Mouse (Mus musculus) heart, adult 2 months (tissue): ENCODE data around the gene Fgfr1op. TPM values are rescaled to one million over a fixed set of nuclear protein-coding genes. Genes with fewer than 3 reads are reported as not detected.
A peak's percentile ranks its signal among the peaks of the same experiment; 100 is the strongest.
"Not testable (repeated sequence)": the region's sequence is repeated elsewhere in the genome, so short reads cannot be mapped to it uniquely, and the experiment has no call there.

ENCODE experiments used
- DNase-seq, 2 experiments: peaks; one replicate each; pipeline ENCODE4 v3.0.0; 2021
- H3K27ac ChIP-seq: fragments of 200-600 bp; 2 replicates; pipeline ENCODE4 v1.8.1; 2022
- H3K27me3 ChIP-seq: fragments of 200-500 bp; 2 replicates; pipeline ENCODE4 v1.6.1; 2012; ENCODE audit warnings: mild to moderate bottlenecking, low read length, inconsistent platforms, mixed read lengths; ENCODE audit not compliant: control insufficient read depth, insufficient read depth
- H3K36me3 ChIP-seq: fragments of 200-500 bp; 2 replicates; pipeline ENCODE4 v1.6.1; 2012; ENCODE audit warnings: low read length, inconsistent platforms; ENCODE audit not compliant: control insufficient read depth, insufficient read depth
- H3K4me1 ChIP-seq: fragments of 200-500 bp; 2 replicates; pipeline ENCODE4 v1.6.1; 2011; ENCODE audit warnings: low read length; ENCODE audit not compliant: control insufficient read depth, insufficient read depth
- H3K4me3 ChIP-seq: fragments of 200-600 bp; 2 replicates; pipeline ENCODE4 v1.8.1; 2022
- H3K79me2 ChIP-seq: fragments of 200-500 bp; replicated peaks from 2 replicates; pipeline ENCODE4 v1.6.1; 2012; ENCODE audit warnings: mild to moderate bottlenecking, inconsistent platforms, low read length, moderate library complexity, mixed read lengths; ENCODE audit not compliant: control insufficient read depth, insufficient read depth
- H3K9ac ChIP-seq: fragments of 200-500 bp; 2 replicates; pipeline ENCODE4 v1.6.1; 2012; ENCODE audit warnings: low read depth, mild to moderate bottlenecking, control low read depth, inconsistent platforms, low read length, mixed read lengths
- WGBS: fragments of 180-500 bp; shearing (Covaris S2); methylation state at CpG from one replicate; pipeline ENCODE4 v1.1.7; 2018; 5-methylcytosine and 5-hydroxymethylcytosine counted together
- intact Hi-C: fragments of 180-260 bp; cut with DNase I; formaldehyde crosslinking; loops from one replicate; pipeline ENCODE4 v1.15.1; 2025
- long read RNA-seq: library from polyadenylated mRNA; stranded (forward); transcript quantifications from one replicate; pipeline ENCODE4 v2.0.0, GENCODE M21; 2021
- polyA plus RNA-seq: library from polyadenylated mRNA; depleted of rRNA; stranded (reverse); fragments of >200 nt; gene quantifications from 2 replicates; pipeline ENCODE4 v1.2.3, GENCODE M21; 2012; rRNA removed
- total RNA-seq, 2 experiments: library from RNA; stranded (reverse); gene quantifications; 2 replicates each; pipeline ENCODE4 v1.2.3; 2021

The Fgfr1op gene
- total RNA-seq (10 to 100 TPM; 15.7 to 15.8 TPM), polyA plus RNA-seq (3.0 and 6.7 TPM in 2 replicates)
- long read RNA-seq, transcript Fgfr1op-202 (13 exons, 3,505 nt), result minor isoform, 17 of 63 reads
- long read RNA-seq, transcript Fgfr1op-201 (12 exons, 3,077 nt), result major isoform, 37 of 63 reads
- long read RNA-seq, partial matches to known transcripts, result 2 of 63 reads
- long read RNA-seq, other reads (novel, unspliced or antisense), result 7 of 63 reads

DNA sequence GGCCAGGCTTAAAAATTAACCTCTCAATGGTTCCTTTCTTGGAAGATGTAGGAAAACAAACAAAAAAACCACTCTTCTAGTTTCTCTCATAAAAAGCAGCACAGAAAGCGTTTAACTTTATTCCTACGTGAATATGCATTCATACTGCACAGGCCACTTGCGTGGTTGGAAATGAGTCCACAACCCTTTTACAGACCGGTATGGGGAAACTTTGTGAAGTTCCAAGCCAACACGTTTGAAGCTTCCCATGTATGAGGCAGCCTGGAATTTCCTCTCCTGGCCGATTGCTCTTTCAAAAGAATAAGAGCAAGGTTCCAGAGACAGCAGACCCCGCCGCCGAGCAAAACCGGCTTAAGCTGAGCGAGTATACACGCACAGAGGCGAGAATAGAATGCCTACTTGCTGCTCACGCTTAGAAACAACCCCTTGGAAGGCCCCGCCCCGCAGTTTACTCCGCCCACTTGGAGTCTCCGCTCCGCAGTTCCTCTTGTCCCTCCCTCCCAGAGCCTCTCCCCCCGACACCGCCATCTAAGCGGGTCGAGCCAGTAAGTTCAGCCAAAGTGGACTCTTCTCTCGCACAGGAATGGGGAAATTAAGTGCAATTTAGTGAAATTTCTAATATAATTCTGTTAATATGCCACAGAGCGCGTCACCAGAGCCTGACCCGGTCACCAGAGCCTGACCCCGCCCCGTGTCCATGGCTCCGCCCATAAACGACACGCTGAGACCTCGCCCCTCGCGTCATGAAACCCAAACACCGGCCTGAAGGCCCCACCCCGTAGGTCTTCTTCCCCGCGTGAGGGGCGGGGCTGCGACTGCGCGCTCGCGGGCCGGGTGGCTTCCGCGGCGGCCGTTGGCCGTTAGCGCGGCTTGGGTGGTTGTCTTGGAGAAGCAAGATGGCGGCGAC lies at the start of gene Fgfr1op:
TSS of gene Fgfr1op (plus strand) at position 801 of the 907 bp plus-strand sequence.
- intact Hi-C loops, H3K36me3 ChIP-seq, H3K79me2 ChIP-seq, H3K4me1 ChIP-seq, H3K27me3 ChIP-seq: not testable (repeated sequence)
- Histone ChIP-seq H3K27ac (peak within 1 kb of the TSS; percentile 80), H3K9ac (peak within 1 kb of the TSS; percentile 83), H3K4me3 (peak within 1 kb of the TSS; percentile 56)
- peak; percentile 83 to 85 for DNase-seq
- under 1% methylated on average over 20 of the region's 55 CpGs for WGBS

DNA sequence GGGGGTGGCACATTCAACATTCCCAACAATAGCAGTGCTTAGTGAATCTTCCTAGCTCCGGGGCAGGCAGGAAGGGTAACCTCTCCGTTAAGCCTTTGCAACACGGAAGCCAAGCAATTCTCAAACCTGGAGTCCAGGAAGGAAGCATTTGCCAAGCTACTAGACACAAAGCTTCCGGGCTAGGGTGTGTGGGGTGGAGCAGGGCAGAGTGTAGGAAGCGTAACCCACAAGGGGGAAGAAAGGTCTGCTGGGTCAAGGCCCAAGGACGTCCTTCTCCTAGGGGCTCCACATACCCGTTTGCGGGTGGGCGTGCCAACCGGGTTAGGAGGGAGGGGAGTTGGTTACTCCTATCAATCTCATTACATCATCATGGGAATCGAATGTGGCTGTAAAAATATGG lies 48.9 kb upstream of the Fgfr1op start:
- WGBS, result 32% methylated on average over 6 of the region's 11 CpGs
- H3K4me1 ChIP-seq, H3K27me3 ChIP-seq, H3K27ac ChIP-seq, H3K4me3 ChIP-seq, intact Hi-C loops, H3K36me3 ChIP-seq, H3K9ac ChIP-seq, H3K79me2 ChIP-seq, DNase-seq: not testable (repeated sequence)

DNA sequence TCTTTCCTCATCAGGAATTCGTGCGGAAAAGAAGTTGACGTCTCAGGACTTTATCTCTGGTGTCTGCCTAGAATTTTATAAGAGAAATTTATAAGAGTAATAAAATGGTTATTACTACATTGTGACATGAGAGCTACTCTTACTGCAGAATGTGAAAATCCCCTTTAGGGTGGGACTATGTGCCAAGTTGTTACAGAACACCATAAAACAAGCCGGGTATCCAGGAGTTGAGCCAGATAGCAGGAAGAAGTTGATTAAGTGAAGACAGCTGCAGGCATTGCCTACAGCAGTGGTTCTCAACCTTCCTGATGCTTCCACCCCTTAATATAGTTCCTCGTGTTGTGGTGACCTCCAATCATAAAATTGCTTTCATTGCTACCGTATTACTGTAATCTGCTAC lies 48.4 kb upstream of the Fgfr1op start:
- H3K4me1 ChIP-seq, H3K27me3 ChIP-seq, intact Hi-C loops, DNase-seq, H3K9ac ChIP-seq, H3K27ac ChIP-seq, H3K4me3 ChIP-seq, H3K36me3 ChIP-seq, H3K79me2 ChIP-seq: not testable (repeated sequence)
- WGBS, result no CpG with 5 or more reads among the region's 6 CpGs

DNA sequence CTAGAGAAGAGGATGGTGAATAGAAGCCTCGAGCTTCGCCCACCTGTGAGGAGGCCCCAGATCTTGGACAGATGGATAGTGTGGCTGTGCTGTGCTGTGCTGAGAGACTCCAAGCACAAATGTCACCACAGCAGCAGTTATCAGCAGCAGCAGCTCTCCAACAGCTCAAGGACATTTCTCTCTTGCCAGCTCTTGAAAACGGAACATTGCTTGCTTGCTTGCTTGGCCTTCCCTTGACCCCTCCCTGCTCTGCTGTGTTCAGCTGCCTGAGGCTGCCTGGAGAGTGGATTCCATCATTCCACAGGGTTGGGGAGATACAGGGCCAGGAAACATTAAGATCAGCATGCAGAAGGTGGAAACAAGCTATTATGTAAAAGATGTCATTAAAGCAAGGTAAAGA lies 42.3 kb upstream of the Fgfr1op start:
- WGBS, result no CpG with 5 or more reads among the region's 3 CpGs
- intact Hi-C loops, H3K27ac ChIP-seq, DNase-seq, H3K4me1 ChIP-seq, H3K4me3 ChIP-seq, H3K9ac ChIP-seq, H3K27me3 ChIP-seq, H3K79me2 ChIP-seq, H3K36me3 ChIP-seq: not testable (repeated sequence)

DNA sequence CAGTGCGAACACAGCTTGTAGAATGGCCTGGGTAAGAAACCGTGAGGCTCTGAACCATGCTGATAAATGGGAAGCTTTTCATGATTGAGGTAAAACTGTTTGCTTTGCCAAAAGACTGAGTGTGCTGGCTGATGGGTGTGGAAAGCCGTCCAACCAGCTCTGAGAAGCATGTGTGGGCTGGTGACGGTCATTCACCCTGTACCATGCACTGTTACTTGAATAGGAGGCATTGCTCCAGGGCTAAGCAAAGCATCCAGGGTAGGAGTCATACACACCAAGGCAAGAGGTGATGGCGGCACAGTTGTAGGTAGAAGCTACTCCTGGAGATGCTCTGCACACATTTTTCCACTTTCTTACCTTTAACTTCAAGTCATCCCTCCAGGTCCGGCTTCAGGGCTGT lies 40.7 kb upstream of the Fgfr1op start:
- H3K9ac ChIP-seq, H3K4me3 ChIP-seq, H3K36me3 ChIP-seq, DNase-seq, H3K27me3 ChIP-seq, H3K4me1 ChIP-seq, intact Hi-C loops, H3K79me2 ChIP-seq, H3K27ac ChIP-seq: not testable (repeated sequence)
- WGBS, result 86% methylated on average over 3 of the region's 6 CpGs

DNA sequence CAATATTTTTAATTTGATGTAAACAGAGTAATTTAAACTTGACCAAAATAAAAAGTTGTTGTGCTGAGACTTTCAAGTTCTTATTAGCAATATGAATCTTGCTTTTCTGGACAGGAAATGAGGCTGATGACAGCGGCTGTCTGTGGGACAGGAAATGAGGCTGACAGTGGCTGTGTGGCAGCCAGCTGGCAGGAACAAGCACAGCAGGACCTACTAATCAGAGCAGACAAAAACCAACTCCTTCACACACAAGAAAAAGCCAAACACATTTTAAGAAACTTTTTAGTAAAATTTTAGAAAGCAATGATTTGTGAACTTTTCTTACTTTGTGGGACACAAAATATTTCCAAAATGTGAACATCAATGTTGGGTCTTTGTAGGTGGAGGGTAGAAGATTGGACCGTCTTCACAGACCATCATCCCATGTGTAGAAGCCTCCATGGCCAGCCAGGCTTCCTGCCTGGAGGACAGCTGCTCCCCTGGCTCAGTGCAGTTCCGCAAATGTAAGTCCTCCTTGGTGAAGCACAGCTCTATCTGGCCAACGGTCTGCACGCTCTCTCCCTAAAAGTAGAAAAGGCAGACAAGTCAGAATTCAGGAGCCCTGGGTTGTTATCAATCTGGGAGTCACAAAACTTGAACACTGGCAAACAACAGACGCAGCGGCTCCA lies 36.8 kb upstream of the Fgfr1op start:
- H3K79me2 ChIP-seq, H3K4me1 ChIP-seq, H3K27ac ChIP-seq, DNase-seq, H3K27me3 ChIP-seq, intact Hi-C loops, H3K36me3 ChIP-seq, H3K4me3 ChIP-seq, H3K9ac ChIP-seq: not testable (repeated sequence)
- 70% methylated on average over 1 of the region's 7 CpGs for WGBS

DNA sequence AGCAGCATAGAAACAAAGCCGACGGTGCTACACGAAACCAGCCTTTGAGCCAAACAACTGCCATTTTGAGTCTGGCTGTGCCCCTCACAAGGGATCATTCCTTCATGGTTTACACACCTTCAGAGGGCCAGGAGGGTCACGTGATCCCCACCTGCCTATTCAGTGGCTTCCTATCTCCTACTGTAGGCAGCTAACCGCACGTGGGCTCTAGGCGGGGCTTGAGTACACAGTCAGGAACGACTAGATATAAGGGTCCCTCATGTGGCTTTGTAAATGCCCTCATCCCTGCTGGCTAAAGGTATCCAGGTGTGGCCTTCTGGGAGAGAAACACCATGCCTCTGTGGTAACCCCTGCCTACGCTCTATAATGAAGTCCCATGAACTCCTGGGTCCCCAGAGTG lies 35.7 kb upstream of the Fgfr1op start:
- H3K27ac ChIP-seq, intact Hi-C loops, H3K4me1 ChIP-seq, H3K36me3 ChIP-seq, H3K27me3 ChIP-seq, H3K4me3 ChIP-seq, DNase-seq, H3K9ac ChIP-seq, H3K79me2 ChIP-seq: not testable (repeated sequence)
- 84% methylated on average over 9 of the region's 9 CpGs for WGBS

DNA sequence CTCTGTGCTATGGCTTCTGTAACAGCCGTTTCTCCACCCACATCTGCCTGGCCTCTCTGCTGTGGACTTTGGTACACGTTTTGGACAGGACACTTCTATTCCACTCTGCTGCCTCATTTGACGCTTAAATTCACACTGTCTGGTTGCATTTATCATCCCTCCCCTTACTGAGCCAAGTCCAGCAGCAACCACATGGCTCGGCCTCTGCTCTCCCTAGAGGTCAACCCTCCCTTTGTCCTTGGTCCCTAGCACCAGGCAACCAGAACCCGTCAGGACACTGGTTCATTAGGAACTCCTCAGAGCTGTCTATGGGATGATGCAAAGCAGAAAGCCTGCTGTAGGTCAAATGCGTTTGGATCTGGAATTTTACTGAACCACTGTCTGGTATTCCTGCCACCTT lies 34.5 kb upstream of the Fgfr1op start:
- H3K27ac ChIP-seq, H3K79me2 ChIP-seq, DNase-seq, H3K4me3 ChIP-seq, H3K27me3 ChIP-seq, H3K4me1 ChIP-seq, H3K9ac ChIP-seq, intact Hi-C loops, H3K36me3 ChIP-seq: not testable (repeated sequence)
- no CpG with 5 or more reads among the region's 6 CpGs for whole genome bisulfite sequencing

DNA sequence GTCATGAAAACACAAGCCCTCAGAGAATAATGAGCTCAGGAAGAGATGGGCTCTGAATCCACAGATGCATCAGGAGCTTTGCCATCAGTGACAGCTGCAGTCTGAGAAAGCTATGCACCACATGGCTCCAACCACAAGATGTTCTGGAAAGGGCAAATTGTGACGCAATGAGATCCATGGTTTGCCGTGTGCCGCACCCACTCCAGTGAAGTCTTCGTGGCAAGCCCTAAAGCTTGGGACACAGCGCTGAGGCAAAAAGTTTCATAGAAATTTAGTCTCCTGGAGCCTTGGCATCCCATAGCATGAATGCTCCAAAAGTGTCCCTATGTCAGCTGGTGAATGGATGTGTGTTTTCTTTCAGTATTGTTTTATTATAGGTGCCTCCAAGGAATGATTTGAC lies 27.2 kb upstream of the Fgfr1op start:
- H3K79me2 ChIP-seq, DNase-seq, H3K36me3 ChIP-seq, H3K4me1 ChIP-seq, H3K27me3 ChIP-seq, H3K9ac ChIP-seq, intact Hi-C loops, H3K4me3 ChIP-seq, H3K27ac ChIP-seq: not testable (repeated sequence)
- 88% methylated on average over 5 of the region's 5 CpGs for WGBS
